Mouse (Mus musculus): ENCODE data around the gene Ccp110. TPM values are rescaled to one million over a fixed set of nuclear protein-coding genes. Genes with fewer than 3 reads are reported as not detected.

Ccp110 gene
- total RNA-seq, 1 experiment from 2014 or later: 30.7 TPM

GRCm38 (mm10) chr7:118756490-118757265, 44.3 kb downstream of the Ccp110 start:
- ATAC-seq (replicated peaks in 1 of 2; ENCODE audit: insufficient read depth in 1 of 2, low FRiP score in 2 of 2, low TSS enrichment in 1 of 2, low read depth in 1 of 2, poor library complexity in 2 of 2, severe bottlenecking in 2 of 2): peak; percentile 27 to 48; a peak in 1 of 4 replicates

GRCm38 (mm10) chr7:118758369-118758768, 46.0 kb downstream of the Ccp110 start:
- ATAC-seq (replicated peaks in 1 of 2; ENCODE audit: insufficient read depth in 1 of 2, low FRiP score in 2 of 2, low TSS enrichment in 1 of 2, low read depth in 1 of 2, poor library complexity in 2 of 2, severe bottlenecking in 2 of 2): no peak

- ATAC-seq (replicated peaks in 1 of 2; ENCODE audit: insufficient read depth in 1 of 2, low FRiP score in 2 of 2, low TSS enrichment in 1 of 2, low read depth in 1 of 2, poor library complexity in 2 of 2, severe bottlenecking in 2 of 2): no peak
Measured at GRCm38 (mm10) chr7:118759372-118759771, 47.0 kb downstream of the Ccp110 start.

DNA sequence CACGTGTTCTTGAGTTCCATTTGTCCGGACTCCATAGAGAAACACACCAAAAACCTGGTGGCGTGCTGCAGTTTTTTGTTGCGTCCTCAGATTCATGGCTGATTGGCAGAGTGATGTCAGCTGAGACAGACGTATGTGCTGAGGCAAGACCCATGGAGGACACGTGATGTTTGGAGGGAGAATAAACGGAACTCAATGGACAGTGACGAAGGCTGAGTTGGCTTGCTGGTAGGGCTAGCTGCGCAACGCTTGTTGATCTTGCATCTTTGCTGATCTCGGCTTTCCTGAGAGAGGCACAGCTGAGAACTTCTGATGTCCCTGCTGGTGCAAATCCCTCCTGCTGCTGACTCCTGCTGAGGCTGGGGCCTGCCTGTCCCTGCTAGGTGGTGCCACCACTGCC, 51.6 kb downstream of the Ccp110 start:
- ATAC-seq (replicated peaks in 1 of 2; ENCODE audit: insufficient read depth in 1 of 2, low FRiP score in 2 of 2, low TSS enrichment in 1 of 2, low read depth in 1 of 2, poor library complexity in 2 of 2, severe bottlenecking in 2 of 2): no peak

GRCm38 (mm10) chr7:118764725-118765124, 52.4 kb downstream of the Ccp110 start:
- no peak for ATAC-seq (replicated peaks in 1 of 2; ENCODE audit: insufficient read depth in 1 of 2, low FRiP score in 2 of 2, low TSS enrichment in 1 of 2, low read depth in 1 of 2, poor library complexity in 2 of 2, severe bottlenecking in 2 of 2)

DNA sequence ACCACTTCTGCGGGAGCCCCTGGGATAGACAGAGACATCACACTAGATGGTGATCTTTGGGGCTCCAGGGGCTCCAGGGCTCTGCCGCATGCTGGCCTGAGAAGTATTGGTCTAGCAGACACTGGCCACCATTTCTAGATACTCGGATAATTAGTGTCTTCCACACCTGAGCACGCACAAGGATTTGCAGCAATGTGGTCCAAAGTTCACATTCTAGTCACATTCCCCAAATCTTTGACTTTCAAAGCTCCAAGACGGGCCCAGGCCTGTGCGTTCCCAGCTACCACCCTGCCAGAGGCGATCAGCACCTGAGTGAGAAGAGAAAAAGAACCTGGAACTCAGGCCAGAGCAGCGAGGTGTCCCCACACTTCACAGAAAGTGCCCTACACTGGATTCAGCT, 53.3 kb downstream of the Ccp110 start:
- ATAC-seq (replicated peaks in 1 of 2; ENCODE audit: insufficient read depth in 1 of 2, low FRiP score in 2 of 2, low TSS enrichment in 1 of 2, low read depth in 1 of 2, poor library complexity in 2 of 2, severe bottlenecking in 2 of 2): no peak

DNA sequence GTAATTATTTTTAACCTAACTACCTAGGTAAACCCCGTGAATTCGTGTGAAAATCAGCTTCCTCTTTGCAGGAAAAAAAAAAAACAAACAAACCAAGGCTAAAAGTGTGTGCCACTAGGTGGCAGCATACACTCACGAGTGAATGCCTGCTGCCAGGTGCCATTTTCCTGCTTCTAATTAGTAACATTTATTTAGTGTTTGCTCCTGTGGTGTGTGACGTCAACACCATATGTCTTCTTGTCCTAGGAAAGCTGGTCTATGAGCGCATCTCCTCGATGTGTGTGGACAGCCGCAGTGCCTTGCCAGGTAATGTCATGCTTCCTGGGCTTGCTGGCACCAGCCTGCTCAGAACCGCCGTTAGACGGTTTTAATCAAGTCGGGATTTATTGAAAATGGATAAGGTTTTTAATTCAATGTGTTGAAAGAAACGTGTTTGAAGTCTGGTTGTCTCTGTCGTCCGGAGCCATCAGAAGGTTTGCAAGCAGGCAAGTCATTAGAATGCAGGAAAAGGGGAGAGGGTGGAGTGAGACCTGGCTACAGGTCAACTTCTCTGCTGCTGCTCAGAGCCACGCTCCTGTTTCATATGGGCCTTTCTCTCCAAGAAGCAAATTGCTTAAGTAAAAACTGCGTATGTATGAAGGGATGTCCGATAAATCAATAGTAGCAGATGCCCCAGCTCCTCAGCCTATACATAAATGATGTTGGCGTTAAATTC, 53.9 kb downstream of the Ccp110 start:
- peak; percentile 74 to 79 for ATAC-seq (replicated peaks in 1 of 2; ENCODE audit: insufficient read depth in 1 of 2, low FRiP score in 2 of 2, low TSS enrichment in 1 of 2, low read depth in 1 of 2, poor library complexity in 2 of 2, severe bottlenecking in 2 of 2)

GRCm38 (mm10) chr7:118766834-118767224, 54.5 kb downstream of the Ccp110 start:
- no peak for ATAC-seq (replicated peaks in 1 of 2; ENCODE audit: insufficient read depth in 1 of 2, low FRiP score in 2 of 2, low TSS enrichment in 1 of 2, low read depth in 1 of 2, poor library complexity in 2 of 2, severe bottlenecking in 2 of 2)

DNA sequence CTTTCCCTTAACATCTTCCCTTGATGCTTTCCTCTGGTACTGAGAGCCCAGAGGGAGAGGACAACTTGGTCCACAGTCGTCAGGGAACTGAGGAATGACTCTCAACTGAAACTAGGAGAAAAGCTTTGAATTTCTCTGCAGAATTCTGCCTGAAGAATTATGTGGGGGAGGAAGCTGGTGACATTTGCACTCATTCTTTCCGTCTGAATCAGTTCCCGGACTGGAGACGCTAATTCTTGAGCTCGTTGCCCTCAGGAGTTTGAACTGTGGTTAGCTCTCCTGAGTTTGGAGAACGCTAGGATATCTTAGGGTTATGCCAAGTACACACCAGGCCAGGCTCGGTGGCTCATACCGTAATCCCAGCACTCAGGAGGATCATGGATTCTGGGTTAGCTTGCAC, 56.9 kb downstream of the Ccp110 start:
- ATAC-seq (replicated peaks in 1 of 2; ENCODE audit: insufficient read depth in 1 of 2, low FRiP score in 2 of 2, low TSS enrichment in 1 of 2, low read depth in 1 of 2, poor library complexity in 2 of 2, severe bottlenecking in 2 of 2): no peak

DNA sequence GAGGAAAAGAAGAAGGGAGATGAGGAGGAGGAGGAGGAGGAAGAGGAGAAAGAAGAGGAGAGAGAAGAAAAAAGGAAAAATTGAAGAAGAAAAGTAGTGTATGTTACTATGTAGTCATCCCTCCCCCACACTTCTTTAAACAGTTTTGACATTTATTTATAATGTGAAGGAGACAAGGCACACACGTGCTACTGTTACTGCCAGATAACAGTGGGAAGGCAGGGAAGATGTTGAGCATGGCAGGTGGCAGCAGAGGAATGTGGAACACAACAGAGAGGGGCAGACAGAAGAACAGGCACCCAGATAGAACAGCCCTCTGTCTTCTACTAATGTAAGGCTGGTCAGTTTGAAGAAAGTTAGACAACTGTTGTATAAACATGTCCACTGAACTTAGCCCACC, 57.3 kb downstream of the Ccp110 start:
- no peak for ATAC-seq (replicated peaks in 1 of 2; ENCODE audit: insufficient read depth in 1 of 2, low FRiP score in 2 of 2, low TSS enrichment in 1 of 2, low read depth in 1 of 2, poor library complexity in 2 of 2, severe bottlenecking in 2 of 2)

DNA sequence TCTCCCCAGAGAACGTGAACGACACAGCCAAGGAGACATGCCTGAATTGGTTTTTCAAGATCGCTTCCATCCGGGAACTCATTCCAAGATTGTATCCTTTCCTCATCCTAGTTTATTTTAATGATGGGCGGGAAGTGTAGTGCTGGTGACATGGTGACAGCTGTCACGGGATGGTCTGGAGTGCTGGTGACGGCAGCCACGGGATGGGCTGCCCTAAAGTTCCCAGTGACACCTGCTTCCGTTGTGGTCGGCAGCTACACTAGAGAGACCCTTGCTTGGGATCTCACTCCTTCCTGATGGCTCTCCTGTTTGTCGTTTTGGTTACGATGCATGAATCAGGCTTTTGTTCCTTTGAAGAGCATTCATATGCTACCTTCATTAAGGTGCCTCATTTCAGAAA, 60.7 kb downstream of the Ccp110 start:
- ATAC-seq (replicated peaks in 1 of 2; ENCODE audit: insufficient read depth in 1 of 2, low FRiP score in 2 of 2, low TSS enrichment in 1 of 2, low read depth in 1 of 2, poor library complexity in 2 of 2, severe bottlenecking in 2 of 2): no peak

- no peak for ATAC-seq (replicated peaks in 1 of 2; ENCODE audit: insufficient read depth in 1 of 2, low FRiP score in 2 of 2, low TSS enrichment in 1 of 2, low read depth in 1 of 2, poor library complexity in 2 of 2, severe bottlenecking in 2 of 2)
Measured at GRCm38 (mm10) chr7:118775991-118776390, 63.6 kb downstream of the Ccp110 start.

DNA sequence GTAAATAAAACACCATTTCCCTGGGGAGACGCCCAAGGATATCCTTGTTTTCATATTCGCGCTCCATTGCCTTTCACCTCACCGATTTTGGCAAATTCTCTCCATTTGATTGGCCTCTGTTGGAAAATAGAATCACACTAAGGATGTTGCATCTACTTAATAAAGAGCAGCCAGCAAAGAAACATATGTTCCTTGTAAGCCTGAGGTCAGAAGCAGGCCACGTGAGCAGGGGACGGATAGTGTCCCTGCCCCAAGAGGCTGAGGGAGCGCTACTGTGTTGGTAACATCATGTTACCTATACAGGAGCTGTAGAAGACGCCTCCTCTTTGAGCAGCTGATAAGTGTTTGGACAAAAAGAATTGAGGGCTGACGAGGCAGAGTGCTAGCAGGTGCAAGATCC, 64.1 kb downstream of the Ccp110 start:
- ATAC-seq (replicated peaks in 1 of 2; ENCODE audit: insufficient read depth in 1 of 2, low FRiP score in 2 of 2, low TSS enrichment in 1 of 2, low read depth in 1 of 2, poor library complexity in 2 of 2, severe bottlenecking in 2 of 2): no peak

GRCm38 (mm10) chr7:118777598-118778394, 65.4 kb downstream of the Ccp110 start:
- peak; percentile 63 to 84 for ATAC-seq (replicated peaks in 1 of 2; ENCODE audit: insufficient read depth in 1 of 2, low FRiP score in 2 of 2, low TSS enrichment in 1 of 2, low read depth in 1 of 2, poor library complexity in 2 of 2, severe bottlenecking in 2 of 2)

- no peak for ATAC-seq (replicated peaks in 1 of 2; ENCODE audit: insufficient read depth in 1 of 2, low FRiP score in 2 of 2, low TSS enrichment in 1 of 2, low read depth in 1 of 2, poor library complexity in 2 of 2, severe bottlenecking in 2 of 2)
Measured at GRCm38 (mm10) chr7:118778561-118778960, 66.2 kb downstream of the Ccp110 start.

DNA sequence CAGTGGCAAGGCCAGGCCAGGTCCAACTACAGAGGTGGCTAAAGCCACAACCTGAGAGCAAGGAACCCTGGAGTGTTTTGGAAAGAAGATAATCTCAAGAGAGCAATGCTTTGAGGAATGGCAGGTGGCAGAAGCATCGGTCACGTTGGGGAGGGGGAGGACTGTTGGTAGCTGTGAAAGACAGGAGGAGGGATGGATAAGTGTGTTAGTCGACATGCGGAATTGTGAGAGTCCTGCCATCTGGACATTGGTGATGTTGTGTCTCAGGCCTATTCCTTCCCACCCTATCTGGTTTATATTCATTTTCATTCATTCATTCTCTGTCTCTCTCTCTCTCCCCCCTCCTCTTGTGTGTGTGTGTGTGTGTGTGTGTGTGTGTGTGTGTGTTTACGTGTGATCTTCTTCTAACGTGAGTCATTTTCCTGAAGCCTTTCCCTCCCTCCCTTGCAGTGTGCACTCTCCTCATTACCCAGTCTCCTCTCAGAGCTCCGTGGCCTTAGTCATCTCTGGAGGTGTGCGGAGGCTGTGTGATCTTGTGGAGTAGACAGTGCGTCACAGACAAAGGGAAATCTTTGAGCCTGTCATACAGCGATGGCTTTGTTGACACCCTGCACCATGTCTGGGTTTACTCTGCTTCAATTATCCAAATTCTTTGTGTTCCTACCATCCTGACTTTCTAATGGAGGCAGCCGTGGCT, 71.1 kb downstream of the Ccp110 start:
- ATAC-seq (replicated peaks in 1 of 2; ENCODE audit: insufficient read depth in 1 of 2, low FRiP score in 2 of 2, low TSS enrichment in 1 of 2, low read depth in 1 of 2, poor library complexity in 2 of 2, severe bottlenecking in 2 of 2): no peak

GRCm38 (mm10) chr7:118786091-118786490, 73.7 kb downstream of the Ccp110 start:
- ATAC-seq (replicated peaks in 1 of 2; ENCODE audit: insufficient read depth in 1 of 2, low FRiP score in 2 of 2, low TSS enrichment in 1 of 2, low read depth in 1 of 2, poor library complexity in 2 of 2, severe bottlenecking in 2 of 2): no peak
